Mouse (Mus musculus) hindbrain, embryonic 15.5 days (tissue): ENCODE results near the gene Zzz3. TPM values are rescaled to one million over a fixed set of nuclear protein-coding genes. Genes with fewer than 3 reads are reported as not detected.

Source experiments
- ATAC-seq: fragments of 200-750 bp; cut with Nextera tagmentation; 2 replicates; pipeline ENCODE4 v1.8.0; 2017; ENCODE audit warnings: low read depth, moderate number of reproducible peaks, moderate TSS enrichment; ENCODE audit not compliant: low FRiP score
- H3K27ac ChIP-seq: fragments of 300-500 bp; sonication (generic); replicated peaks from 2 replicates; pipeline ENCODE4 v1.5.1; 2015; ENCODE audit warnings: mild to moderate bottlenecking, inconsistent platforms
- H3K27me3 ChIP-seq: fragments of 300-500 bp; sonication (generic); 2 replicates; pipeline ENCODE4 v1.6.1; 2015; ENCODE audit warnings: control low read depth, inconsistent platforms
- H3K36me3 ChIP-seq: fragments of 300-500 bp; sonication (generic); 2 replicates; pipeline ENCODE4 v1.6.1; 2015; ENCODE audit warnings: control low read depth, inconsistent platforms
- H3K4me1 ChIP-seq: fragments of 300-500 bp; sonication (generic); replicated peaks from 2 replicates; pipeline ENCODE4 v1.6.1; 2015; ENCODE audit warnings: control low read depth, inconsistent platforms
- H3K4me2 ChIP-seq: fragments of 300-500 bp; sonication (generic); 2 replicates; pipeline ENCODE4 v1.6.1; 2015; ENCODE audit warnings: moderate library complexity, mild to moderate bottlenecking, inconsistent platforms
- H3K4me3 ChIP-seq: fragments of 300-500 bp; sonication (generic); 2 replicates; pipeline ENCODE4 v1.5.1; 2015; ENCODE audit warnings: mild to moderate bottlenecking, inconsistent platforms
- H3K9ac ChIP-seq: fragments of 300-500 bp; sonication (generic); 2 replicates; pipeline ENCODE4 v1.6.1; 2015; ENCODE audit warnings: inconsistent platforms
- H3K9me3 ChIP-seq: fragments of 300-500 bp; sonication (generic); 2 replicates; pipeline ENCODE4 v1.6.1; 2016; ENCODE audit warnings: control low read depth, inconsistent platforms
- WGBS: fragments of 180-500 bp; shearing (Covaris S2); methylation state at CpG from one replicate; pipeline ENCODE4 v1.1.7; 2015; 5-methylcytosine and 5-hydroxymethylcytosine counted together
- polyA plus RNA-seq: library from polyadenylated mRNA; unstranded; fragments of >200 nt; fragmentation: Nextera tagmentation; extraction: Ambion mirVana; gene quantifications from 2 replicates; pipeline ENCODE4 v1.2.1, GENCODE M21; 2015

The Zzz3 gene
- 29.5 TPM in 2 replicates for polyA plus RNA-seq

GRCm38 (mm10) chr3:152395350-152396277 is at the start of gene Zzz3:
Gene Zzz3, plus strand, starts transcription at chr3:152395473.
- peak within 1 kb of the TSS; percentile 100 for H3K27ac ChIP-seq
- no peaks in the 10 kb centered on the region for H3K27me3 ChIP-seq
- under 1% methylated on average over 70 of the region's 108 CpGs for WGBS
- H3K4me2 ChIP-seq: peak within 1 kb of the TSS; percentile 71
- H3K9me3 ChIP-seq: no peaks in the 10 kb centered on the region
- H3K4me3 ChIP-seq: peak within 1 kb of the TSS; percentile 76
- H3K9ac ChIP-seq: peak within 1 kb of the TSS; percentile 82
- H3K36me3 ChIP-seq: peaks cover 15% of the 10 kb centered on the region
- peaks cover 30% of the 10 kb centered on the region for H3K4me1 ChIP-seq
- peak; percentile 95 for ATAC-seq

- 6% methylated on average over 44 of the region's 44 CpGs for WGBS
- no peaks in the 10 kb centered on the region for H3K27me3 ChIP-seq
- peak within 1 kb of the TSS; percentile 86 for H3K9ac ChIP-seq
- H3K27ac ChIP-seq: peak within 1 kb of the TSS; percentile 89
- peaks cover 38% of the 10 kb centered on the region for H3K4me1 ChIP-seq
- peak within 1 kb of the TSS; percentile 76 for H3K4me3 ChIP-seq
- H3K4me2 ChIP-seq: peak within 1 kb of the TSS; percentile 71
- no peaks in the 10 kb centered on the region for H3K9me3 ChIP-seq
- no peaks in the 10 kb centered on the region for H3K36me3 ChIP-seq
- peak; percentile 96 for ATAC-seq
Observed at GRCm38 (mm10) chr3:152345732-152346632, 49.3 kb upstream of the Zzz3 start, which contains the start of gene Usp33. Gene Usp33, plus strand, starts transcription at chr3:152346478.

- peak overlapping the region; percentile 86 for H3K9ac ChIP-seq
- H3K27ac ChIP-seq: peak overlapping the region; percentile 89
- ATAC-seq: no peak; the same call in 1 of the 2 replicates
- WGBS: 0% methylated on average over 44 of the region's 54 CpGs
- H3K4me3 ChIP-seq: peak overlapping the region; percentile 76
- no peaks in the 10 kb centered on the region for H3K27me3 ChIP-seq
- peaks cover 38% of the 10 kb centered on the region for H3K4me1 ChIP-seq
- H3K36me3 ChIP-seq: no peaks in the 10 kb centered on the region
- peak overlapping the region; percentile 71 for H3K4me2 ChIP-seq
- no peaks in the 10 kb centered on the region for H3K9me3 ChIP-seq
Observed at GRCm38 (mm10) chr3:152346633-152347141, 48.6 kb upstream of the Zzz3 start.

GRCm38 (mm10) chr3:152347227-152347626 is 48.0 kb upstream of the Zzz3 start:
- no peaks in the 10 kb centered on the region for H3K9me3 ChIP-seq
- H3K4me2 ChIP-seq: peak overlapping the region; percentile 71
- ATAC-seq: no peak
- WGBS: 34% methylated on average over 3 of the region's 3 CpGs
- no peaks in the 10 kb centered on the region for H3K27me3 ChIP-seq
- H3K4me3 ChIP-seq: peak overlapping the region; percentile 76
- H3K36me3 ChIP-seq: no peaks in the 10 kb centered on the region
- peak overlapping the region; percentile 89; the same call in 1 of the 2 replicates for H3K27ac ChIP-seq
- H3K4me1 ChIP-seq: peaks cover 38% of the 10 kb centered on the region
- H3K9ac ChIP-seq: peak overlapping the region; percentile 86

- WGBS: 90% methylated on average over 10 of the region's 10 CpGs
- H3K36me3 ChIP-seq: no peaks in the 10 kb centered on the region
- no peak overlapping the region; the same call in 1 of the 2 replicates for H3K9ac ChIP-seq
- H3K27me3 ChIP-seq: no peaks in the 10 kb centered on the region
- peaks cover 41% of the 10 kb centered on the region for H3K4me1 ChIP-seq
- no peak overlapping the region for H3K4me3 ChIP-seq
- no peak for ATAC-seq
- no peaks in the 10 kb centered on the region for H3K9me3 ChIP-seq
- peak overlapping the region; percentile 71 for H3K4me2 ChIP-seq
- H3K27ac ChIP-seq: no peak overlapping the region
Observed at GRCm38 (mm10) chr3:152348011-152348830, 47.1 kb upstream of the Zzz3 start.

GRCm38 (mm10) chr3:152350431-152350830 is 44.8 kb upstream of the Zzz3 start:
- Histone ChIP-seq H3K9ac (no peak overlapping the region), H3K27me3 (no peaks in the 10 kb centered on the region), H3K4me3 (no peak overlapping the region), H3K9me3 (no peaks in the 10 kb centered on the region), H3K4me1 (peaks cover 48% of the 10 kb centered on the region), H3K36me3 (no peaks in the 10 kb centered on the region), H3K27ac (no peak overlapping the region), H3K4me2 (no peak overlapping the region)
- 91% methylated on average over 3 of the region's 3 CpGs for WGBS
- ATAC-seq: no peak

- WGBS: 92% methylated on average over 5 of the region's 5 CpGs
- Histone ChIP-seq H3K9me3 (no peaks in the 10 kb centered on the region), H3K4me2 (no peak overlapping the region), H3K27ac (no peak overlapping the region), H3K27me3 (no peaks in the 10 kb centered on the region), H3K36me3 (no peaks in the 10 kb centered on the region), H3K4me1 (peaks cover 47% of the 10 kb centered on the region), H3K9ac (no peak overlapping the region), H3K4me3 (no peak overlapping the region)
- ATAC-seq: no peak
Observed at GRCm38 (mm10) chr3:152350966-152351365, 44.3 kb upstream of the Zzz3 start.

- no peaks in the 10 kb centered on the region for H3K9me3 ChIP-seq
- H3K27me3 ChIP-seq: no peaks in the 10 kb centered on the region
- H3K27ac ChIP-seq: no peak overlapping the region
- H3K9ac ChIP-seq: no peak overlapping the region
- no peak for ATAC-seq
- H3K36me3 ChIP-seq: no peaks in the 10 kb centered on the region
- peaks cover 43% of the 10 kb centered on the region for H3K4me1 ChIP-seq
- WGBS: 87% methylated on average over 4 of the region's 4 CpGs
- no peak overlapping the region for H3K4me2 ChIP-seq
- H3K4me3 ChIP-seq: no peak overlapping the region
Observed at GRCm38 (mm10) chr3:152352289-152352688, 43.0 kb upstream of the Zzz3 start.

- H3K9me3 ChIP-seq: no peaks in the 10 kb centered on the region
- H3K4me1 ChIP-seq: peaks cover 30% of the 10 kb centered on the region
- 61% methylated on average over 10 of the region's 10 CpGs for WGBS
- ATAC-seq: peak; percentile 35; the same call in 1 of the 2 replicates
- no peak overlapping the region for H3K9ac ChIP-seq
- no peaks in the 10 kb centered on the region for H3K36me3 ChIP-seq
- no peak overlapping the region for H3K4me2 ChIP-seq
- H3K27ac ChIP-seq: no peak overlapping the region
- no peak overlapping the region for H3K4me3 ChIP-seq
- no peaks in the 10 kb centered on the region for H3K27me3 ChIP-seq
Observed at GRCm38 (mm10) chr3:152353434-152354177, 41.7 kb upstream of the Zzz3 start.

- Histone ChIP-seq H3K4me2 (no peak overlapping the region), H3K27ac (no peak overlapping the region), H3K9me3 (no peaks in the 10 kb centered on the region), H3K4me3 (no peak overlapping the region), H3K36me3 (peaks cover 5% of the 10 kb centered on the region; the same call in 1 of the 2 replicates), H3K4me1 (peaks cover 15% of the 10 kb centered on the region), H3K27me3 (no peaks in the 10 kb centered on the region), H3K9ac (no peak overlapping the region)
- WGBS: 57% methylated on average over 5 of the region's 5 CpGs
- ATAC-seq: no peak
Observed at GRCm38 (mm10) chr3:152355361-152355760, 39.9 kb upstream of the Zzz3 start.
